Mouse (Mus musculus): ENCODE measurements around the gene Rhoh. TPM values are rescaled to one million over a fixed set of nuclear protein-coding genes. Genes with fewer than 3 reads are reported as not detected.

Gene Rhoh
- polyA plus RNA-seq, 1 experiment from 2014 or later: 0.50 TPM

- Histone ChIP-seq H3K36me3 (ENCODE audit: insufficient read depth, low read length) (no peaks in the 10 kb centered on the region), H3K9ac (ENCODE audit: low read depth, low read length) (no peak overlapping the region), H3K27ac (no peak overlapping the region), H3K4me2 (ENCODE audit: low read length) (no peak overlapping the region), H3K27me3 (ENCODE audit: insufficient read depth, low read length) (no peaks in the 10 kb centered on the region), H3K9me3 (replicated peaks; ENCODE audit: low read length) (no peaks in the 10 kb centered on the region), H3K4me1 (replicated peaks; ENCODE audit: insufficient read depth, low read length) (no peaks in the 10 kb centered on the region), H3K4me3 (replicated peaks; ENCODE audit: low read depth, low read length) (no peak overlapping the region)
- WGBS: 62% methylated on average over 12 of the region's 12 CpGs
- DNase-seq (ENCODE audit: low spot score) (no peak), ATAC-seq (replicated peaks; ENCODE audit: low FRiP score, low read depth) (no peak)
- no peak for TF ChIP-seq CTCF (IDR thresholded peaks at IDR 0.05; ENCODE audit: low read depth)
These were observed 2.3 kb downstream of the Rhoh start for GRCm38 (mm10) chr5:65863349-65863749.

GRCm38 (mm10) chr5:65864486-65864885, 3.5 kb downstream of the Rhoh start:
- Histone ChIP-seq H3K9me3 (replicated peaks; ENCODE audit: low read length) (no peaks in the 10 kb centered on the region), H3K9ac (ENCODE audit: low read depth, low read length) (no peak overlapping the region), H3K4me3 (replicated peaks; ENCODE audit: low read depth, low read length) (no peak overlapping the region), H3K36me3 (ENCODE audit: insufficient read depth, low read length) (no peaks in the 10 kb centered on the region), H3K4me1 (replicated peaks; ENCODE audit: insufficient read depth, low read length) (no peaks in the 10 kb centered on the region), H3K27ac (no peak overlapping the region), H3K4me2 (ENCODE audit: low read length) (no peak overlapping the region), H3K27me3 (ENCODE audit: insufficient read depth, low read length) (no peaks in the 10 kb centered on the region)
- ATAC-seq (replicated peaks; ENCODE audit: low FRiP score, low read depth) (no peak), DNase-seq (ENCODE audit: low spot score) (no peak)
- 91% methylated on average over 7 of the region's 7 CpGs for WGBS
- no peak for TF ChIP-seq CTCF (IDR thresholded peaks at IDR 0.05; ENCODE audit: low read depth)

GRCm38 (mm10) chr5:65864946-65865345, 3.9 kb downstream of the Rhoh start:
- H3K4me2 ChIP-seq (ENCODE audit: low read length): no peak overlapping the region
- H3K27ac ChIP-seq: no peak overlapping the region
- DNase-seq (ENCODE audit: low spot score) (no peak), ATAC-seq (replicated peaks; ENCODE audit: low FRiP score, low read depth) (no peak)
- no peak overlapping the region for H3K9ac ChIP-seq (ENCODE audit: low read depth, low read length)
- no peaks in the 10 kb centered on the region for H3K9me3 ChIP-seq (replicated peaks; ENCODE audit: low read length)
- H3K4me3 ChIP-seq (replicated peaks; ENCODE audit: low read depth, low read length): no peak overlapping the region
- WGBS: 72% methylated on average over 3 of the region's 3 CpGs
- H3K27me3 ChIP-seq (ENCODE audit: insufficient read depth, low read length): no peaks in the 10 kb centered on the region
- H3K36me3 ChIP-seq (ENCODE audit: insufficient read depth, low read length): no peaks in the 10 kb centered on the region
- TF ChIP-seq CTCF (IDR thresholded peaks at IDR 0.05; ENCODE audit: low read depth): no peak
- no peaks in the 10 kb centered on the region for H3K4me1 ChIP-seq (replicated peaks; ENCODE audit: insufficient read depth, low read length)

- no peaks in the 10 kb centered on the region for H3K4me1 ChIP-seq (replicated peaks; ENCODE audit: insufficient read depth, low read length)
- no peak overlapping the region for H3K4me3 ChIP-seq (replicated peaks; ENCODE audit: low read depth, low read length)
- no peak overlapping the region for H3K27ac ChIP-seq
- WGBS: 90% methylated on average over 6 of the region's 6 CpGs
- no peak overlapping the region for H3K4me2 ChIP-seq (ENCODE audit: low read length)
- no peaks in the 10 kb centered on the region for H3K9me3 ChIP-seq (replicated peaks; ENCODE audit: low read length)
- DNase-seq (ENCODE audit: low spot score): no peak
- H3K36me3 ChIP-seq (ENCODE audit: insufficient read depth, low read length): no peaks in the 10 kb centered on the region
- no peak for TF ChIP-seq CTCF (IDR thresholded peaks at IDR 0.05; ENCODE audit: low read depth)
- ATAC-seq (replicated peaks; ENCODE audit: low FRiP score, low read depth): no peak
- no peaks in the 10 kb centered on the region for H3K27me3 ChIP-seq (ENCODE audit: insufficient read depth, low read length)
- no peak overlapping the region for H3K9ac ChIP-seq (ENCODE audit: low read depth, low read length)
These were observed 5.6 kb downstream of the Rhoh start for GRCm38 (mm10) chr5:65866591-65866990.

GRCm38 (mm10) chr5:65867380-65868116, 6.5 kb downstream of the Rhoh start:
- no peaks in the 10 kb centered on the region for H3K4me1 ChIP-seq (replicated peaks; ENCODE audit: insufficient read depth, low read length)
- no peaks in the 10 kb centered on the region for H3K27me3 ChIP-seq (ENCODE audit: insufficient read depth, low read length)
- no peaks in the 10 kb centered on the region for H3K9me3 ChIP-seq (replicated peaks; ENCODE audit: low read length)
- no peak overlapping the region for H3K4me3 ChIP-seq (replicated peaks; ENCODE audit: low read depth, low read length)
- no peak overlapping the region for H3K4me2 ChIP-seq (ENCODE audit: low read length)
- ATAC-seq (replicated peaks; ENCODE audit: low FRiP score, low read depth): no peak
- H3K36me3 ChIP-seq (ENCODE audit: insufficient read depth, low read length): no peaks in the 10 kb centered on the region
- DNase-seq (ENCODE audit: low spot score): peak; percentile 19
- H3K9ac ChIP-seq (ENCODE audit: low read depth, low read length): no peak overlapping the region
- TF ChIP-seq CTCF (IDR thresholded peaks at IDR 0.05; ENCODE audit: low read depth): no peak
- no peak overlapping the region for H3K27ac ChIP-seq
- WGBS: 59% methylated on average over 7 of the region's 7 CpGs

- no peak for ATAC-seq (replicated peaks; ENCODE audit: low FRiP score, low read depth)
- Histone ChIP-seq H3K9ac (ENCODE audit: low read depth, low read length) (no peak overlapping the region), H3K4me1 (replicated peaks; ENCODE audit: insufficient read depth, low read length) (no peaks in the 10 kb centered on the region), H3K4me2 (ENCODE audit: low read length) (no peak overlapping the region), H3K27me3 (ENCODE audit: insufficient read depth, low read length) (no peaks in the 10 kb centered on the region), H3K4me3 (replicated peaks; ENCODE audit: low read depth, low read length) (no peak overlapping the region), H3K36me3 (ENCODE audit: insufficient read depth, low read length) (no peaks in the 10 kb centered on the region), H3K27ac (no peak overlapping the region), H3K9me3 (replicated peaks; ENCODE audit: low read length) (no peaks in the 10 kb centered on the region)
- WGBS: 58% methylated on average over 3 of the region's 3 CpGs
- no peak for DNase-seq (ENCODE audit: low spot score)
- TF ChIP-seq CTCF (IDR thresholded peaks at IDR 0.05; ENCODE audit: low read depth): no peak
These were observed 7.4 kb downstream of the Rhoh start for GRCm38 (mm10) chr5:65868419-65868818.

- ATAC-seq (replicated peaks; ENCODE audit: low FRiP score, low read depth) (no peak), DNase-seq (ENCODE audit: low spot score) (no peak)
- H3K27ac ChIP-seq: no peak overlapping the region
- no peak for TF ChIP-seq CTCF (IDR thresholded peaks at IDR 0.05; ENCODE audit: low read depth)
- H3K4me3 ChIP-seq (replicated peaks; ENCODE audit: low read depth, low read length): no peak overlapping the region
- no peaks in the 10 kb centered on the region for H3K36me3 ChIP-seq (ENCODE audit: insufficient read depth, low read length)
- H3K4me2 ChIP-seq (ENCODE audit: low read length): no peak overlapping the region
- no peaks in the 10 kb centered on the region for H3K27me3 ChIP-seq (ENCODE audit: insufficient read depth, low read length)
- 91% methylated on average over 4 of the region's 4 CpGs for WGBS
- H3K4me1 ChIP-seq (replicated peaks; ENCODE audit: insufficient read depth, low read length): no peaks in the 10 kb centered on the region
- H3K9me3 ChIP-seq (replicated peaks; ENCODE audit: low read length): no peaks in the 10 kb centered on the region
- no peak overlapping the region for H3K9ac ChIP-seq (ENCODE audit: low read depth, low read length)
These were observed 8.6 kb downstream of the Rhoh start for GRCm38 (mm10) chr5:65869660-65870059.
